Mouse (Mus musculus) urinary bladder, postnatal 14 days (tissue): Measurements from ENCODE around the gene Fgf8.

Source experiments
- DNase-seq: peaks from one replicate; pipeline ENCODE4 v3.0.0; 2021; ENCODE audit warnings: low spot score

The Fgf8 gene

GRCm38 (mm10) chr19:45742218-45742983 is at the start of gene Fgf8:
Fgf8 (minus strand) TSS chr19:45742915.
- no peak for DNase-seq

DNA sequence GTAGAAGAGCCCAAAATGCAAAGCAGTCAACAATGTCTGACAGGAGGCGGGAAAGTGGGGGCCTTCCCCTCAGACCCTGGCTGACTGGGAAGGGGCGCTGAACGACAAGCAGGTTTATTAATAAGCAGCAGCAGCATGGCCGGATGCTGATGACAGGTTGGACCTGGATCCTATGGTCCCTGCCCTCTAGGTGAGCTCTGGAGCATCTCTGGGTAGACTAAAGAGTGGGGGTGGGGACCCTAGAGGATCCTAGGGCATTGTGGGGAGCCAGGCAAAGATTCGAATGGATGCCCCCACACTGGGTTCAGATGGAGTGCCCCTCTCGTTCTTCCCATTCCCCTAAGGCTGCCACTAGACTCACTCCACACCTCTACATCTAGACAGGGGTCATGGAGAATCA is 49.7 kb upstream of the Fgf8 start:
- DNase-seq, result no peak

DNA sequence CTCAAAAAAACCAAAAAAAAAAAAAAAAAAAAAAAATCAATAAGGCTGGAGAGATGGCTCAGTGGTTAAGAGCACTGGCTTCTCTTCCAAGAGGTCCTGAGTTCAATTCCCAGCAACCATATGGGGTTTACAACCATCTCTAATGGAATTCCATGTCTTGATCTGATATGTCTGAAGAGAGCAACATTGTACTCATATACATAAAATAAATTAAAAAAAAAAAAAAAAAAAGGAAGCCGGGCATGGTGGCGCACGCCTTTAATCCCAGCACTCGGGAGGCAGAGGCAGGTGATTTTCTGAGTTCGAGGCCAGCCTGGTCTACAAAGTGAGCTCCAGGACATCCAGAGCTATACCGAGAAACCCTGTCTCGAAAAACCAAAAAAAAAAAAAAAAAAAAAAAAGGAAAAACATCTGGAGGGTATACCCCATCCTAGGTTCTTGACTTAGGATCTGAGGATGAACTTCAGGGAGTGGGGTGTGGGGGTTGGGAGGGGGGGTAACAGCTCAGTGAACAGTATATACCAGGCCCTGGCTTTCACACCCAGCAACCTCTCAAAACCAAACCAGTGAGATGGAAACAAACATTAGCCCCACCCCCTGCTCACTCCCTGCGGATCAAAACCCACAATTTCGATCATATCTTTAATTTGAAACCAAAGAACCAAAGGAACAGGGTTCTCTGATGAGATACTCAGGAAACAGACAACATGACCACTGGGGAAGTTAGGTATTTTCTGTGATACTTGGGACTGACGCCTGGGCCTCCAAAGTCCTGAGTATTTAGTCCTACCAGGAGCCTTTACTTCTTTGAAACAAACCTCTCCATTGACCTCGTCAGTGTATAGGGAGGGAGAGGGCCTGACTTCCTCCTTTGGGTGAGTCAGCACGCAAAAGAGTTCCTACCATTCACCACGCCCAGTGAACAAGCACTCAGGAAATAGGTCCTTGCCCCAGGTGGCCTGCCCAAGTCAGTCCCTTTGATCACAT is 47.5 kb upstream of the Fgf8 start:
- DNase-seq, result peak; percentile 46

- no peak for DNase-seq
These were observed 46.6 kb upstream of the Fgf8 start for GRCm38 (mm10) chr19:45789365-45789764.

- DNase-seq, result no peak
These were observed 45.6 kb upstream of the Fgf8 start for GRCm38 (mm10) chr19:45788337-45788736.

- no peak for DNase-seq
These were observed 44.7 kb upstream of the Fgf8 start for GRCm38 (mm10) chr19:45787450-45787849.

- peak; percentile 24 for DNase-seq
These were observed 42.8 kb upstream of the Fgf8 start for GRCm38 (mm10) chr19:45785470-45785869.

DNA sequence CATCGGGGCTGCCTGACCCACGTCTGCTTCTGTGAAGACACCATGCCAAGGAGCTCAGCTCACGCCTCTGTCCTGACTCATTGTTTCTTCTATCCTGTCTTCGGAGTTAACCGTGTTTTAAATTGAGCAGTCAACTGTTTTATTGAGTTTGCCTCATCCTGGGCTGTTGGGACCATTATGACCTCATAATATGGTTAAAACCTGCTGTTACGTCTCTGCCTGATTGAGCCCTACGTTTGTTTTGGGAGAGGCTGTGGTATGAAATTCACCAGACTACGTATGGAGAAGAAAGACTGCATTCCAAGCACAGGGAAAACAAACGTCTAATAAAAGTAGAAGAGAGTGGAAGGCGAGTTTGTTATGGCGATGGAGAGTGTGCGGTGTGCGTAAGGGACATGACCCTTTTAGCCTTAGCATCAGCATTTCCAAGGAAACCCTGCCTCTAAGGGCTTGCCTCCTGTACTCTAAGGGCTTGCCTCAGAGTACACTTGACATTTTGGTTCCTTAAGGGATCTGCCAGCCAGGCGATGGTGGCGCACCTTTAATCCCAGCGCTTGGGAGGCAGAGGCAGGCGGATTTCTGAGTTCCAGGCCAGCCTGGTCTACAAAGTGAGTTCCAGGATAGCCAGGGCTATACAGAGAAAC is 41.3 kb upstream of the Fgf8 start:
- DNase-seq, result no peak

GRCm38 (mm10) chr19:45783181-45783932 is 40.6 kb upstream of the Fgf8 start, which contains the start of gene Mgea5:
Mgea5 (minus strand) TSS chr19:45783837.
- DNase-seq, result peak; percentile 98

GRCm38 (mm10) chr19:45782315-45783001 is 39.7 kb upstream of the Fgf8 start:
- peak; percentile 77 for DNase-seq

DNA sequence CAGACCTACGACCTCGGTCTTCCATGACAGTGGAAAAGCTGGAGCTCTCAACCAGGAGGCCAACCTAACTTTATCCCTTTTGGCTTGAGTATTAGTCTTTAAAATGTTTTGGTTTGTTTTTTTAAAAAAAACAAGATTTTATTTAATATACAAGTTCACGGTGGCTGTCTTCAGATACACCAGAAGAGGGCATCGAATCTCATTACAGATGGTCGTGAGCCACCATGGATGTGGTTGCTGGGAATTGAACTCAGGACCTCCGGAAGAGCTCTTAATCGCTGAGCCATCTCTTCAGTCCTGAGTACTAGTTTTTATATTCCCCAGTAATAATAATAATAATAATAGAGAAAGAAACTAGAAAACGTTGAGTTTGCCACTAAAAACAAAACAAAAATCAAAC is 39.0 kb upstream of the Fgf8 start:
- DNase-seq, result no peak

- DNase-seq, result no peak
These were observed 37.7 kb upstream of the Fgf8 start for GRCm38 (mm10) chr19:45780350-45780915.

GRCm38 (mm10) chr19:45775486-45775885 is 32.8 kb upstream of the Fgf8 start:
- DNase-seq, result no peak

GRCm38 (mm10) chr19:45771501-45771900 is 28.8 kb upstream of the Fgf8 start:
- DNase-seq, result no peak

- DNase-seq, result no peak
These were observed 18.1 kb upstream of the Fgf8 start for GRCm38 (mm10) chr19:45760810-45761209.

DNA sequence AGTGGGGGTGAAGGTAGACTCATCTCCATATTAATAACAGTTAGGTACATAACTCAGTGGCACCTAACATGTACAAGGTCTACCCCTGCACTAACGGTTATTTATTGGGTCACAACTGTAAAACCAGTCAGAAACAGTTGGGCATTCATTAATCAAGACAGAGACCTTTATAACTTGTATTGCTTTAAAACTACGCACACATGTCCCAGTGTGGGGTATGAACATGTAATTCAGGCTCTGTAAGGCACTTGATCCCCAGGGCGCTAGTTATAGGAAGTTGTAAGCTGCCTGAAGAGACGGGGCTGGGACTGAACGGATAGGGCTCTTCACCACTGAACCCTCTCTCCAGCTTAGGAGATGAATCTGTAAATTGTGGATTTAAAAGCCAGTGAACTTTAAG is 16.0 kb upstream of the Fgf8 start:
- no peak for DNase-seq

DNA sequence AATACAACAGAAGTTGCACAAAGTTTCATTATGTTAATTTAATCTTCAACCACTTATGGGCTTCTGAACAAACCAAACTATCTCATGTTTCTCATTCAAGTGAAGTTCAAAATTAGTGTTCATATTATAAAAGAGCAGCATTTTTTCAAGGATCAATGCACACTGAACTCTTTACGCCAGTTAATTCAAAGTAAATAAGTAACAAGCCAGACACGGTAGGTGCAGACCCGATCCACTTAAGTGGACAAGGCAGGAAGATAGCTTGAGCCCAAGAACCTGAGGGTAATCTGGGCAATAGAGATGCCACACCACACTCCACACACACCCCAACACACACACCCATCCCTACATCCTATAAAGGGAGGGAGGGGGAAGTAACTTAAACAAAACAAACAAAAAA is 10.8 kb upstream of the Fgf8 start:
- no peak for DNase-seq

- DNase-seq, result no peak
These were observed 9.2 kb upstream of the Fgf8 start for GRCm38 (mm10) chr19:45751881-45752280.

- peak; percentile 88 for DNase-seq
These were observed 6.7 kb upstream of the Fgf8 start, which contains the start of gene Npm3 for GRCm38 (mm10) chr19:45749243-45750043. Npm3 (minus strand) TSS chr19:45749591.
